Mouse (Mus musculus) ovary, postnatal 10 days (tissue): ENCODE results near the gene Gm10234.

Experiments used
- DNase-seq: peaks from one replicate; pipeline ENCODE4 v3.0.0; 2022; ENCODE audit warnings: low spot score

Gene Gm10234

GRCm38 (mm10) chr6:95321812-95322211 is at the start of gene Gm10234:
Gm10234 (plus strand) TSS chr6:95322112.
- DNase-seq: no peak

- DNase-seq: no peak
These were observed 44.3 kb upstream of the Gm10234 start for GRCm38 (mm10) chr6:95277633-95278032.

- DNase-seq: no peak
These were observed 25.9 kb upstream of the Gm10234 start for GRCm38 (mm10) chr6:95296025-95296424.

GRCm38 (mm10) chr6:95298387-95298786 is 23.5 kb upstream of the Gm10234 start:
- no peak for DNase-seq

- no peak for DNase-seq
These were observed 21.3 kb upstream of the Gm10234 start for GRCm38 (mm10) chr6:95300658-95301057.

GRCm38 (mm10) chr6:95331191-95331590 is 9.3 kb downstream of the Gm10234 start:
- no peak for DNase-seq

GRCm38 (mm10) chr6:95334781-95335180 is 12.9 kb downstream of the Gm10234 start:
- no peak for DNase-seq

- DNase-seq: no peak
These were observed 27.5 kb downstream of the Gm10234 start for GRCm38 (mm10) chr6:95349378-95349777.

- no peak for DNase-seq
These were observed 31.1 kb downstream of the Gm10234 start for GRCm38 (mm10) chr6:95353043-95353442.

- no peak for DNase-seq
These were observed 32.0 kb downstream of the Gm10234 start for GRCm38 (mm10) chr6:95353886-95354285.

GRCm38 (mm10) chr6:95360084-95360483 is 38.2 kb downstream of the Gm10234 start:
- DNase-seq: no peak

GRCm38 (mm10) chr6:95362707-95363106 is 40.8 kb downstream of the Gm10234 start:
- no peak for DNase-seq

GRCm38 (mm10) chr6:95371811-95372210 is 49.9 kb downstream of the Gm10234 start:
- DNase-seq: no peak
